Mouse (Mus musculus) megakaryocyte, embryonic 14.5 days (primary cell): Measurements from ENCODE around the gene Dlg1. TPM values are rescaled to one million over a fixed set of nuclear protein-coding genes. Genes with fewer than 3 reads are reported as not detected.
A peak's percentile ranks its signal among the peaks of the same experiment; 100 is the strongest.

ENCODE experiments used
- H3K27me3 ChIP-seq: replicated peaks from 2 replicates; pipeline ENCODE3; 2012; ENCODE audit warnings: inconsistent platforms
- H3K36me3 ChIP-seq: replicated peaks from 2 replicates; pipeline ENCODE3; 2012; ENCODE audit warnings: low read length, inconsistent platforms, mixed read lengths
- H3K4me1 ChIP-seq: 2 replicates; pipeline ENCODE4 v1.6.1; 2012; ENCODE audit warnings: inconsistent platforms
- H3K4me3 ChIP-seq: replicated peaks from 2 replicates; pipeline ENCODE3; 2012; ENCODE audit warnings: moderate library complexity, mild to moderate bottlenecking, inconsistent platforms
- H3K9me3 ChIP-seq: 2 replicates; pipeline ENCODE4 v1.6.1; 2012; ENCODE audit warnings: inconsistent platforms
- FLI1 ChIP-seq: IDR thresholded peaks from 2 replicates; pipeline ENCODE4 v1.6.1; 2012; ENCODE audit warnings: low read length, inconsistent platforms, mixed read lengths
- GATA1 ChIP-seq: IDR thresholded peaks from 3 replicates; pipeline ENCODE4 v1.6.1; 2012; ENCODE audit warnings: mixed read lengths, low read length, inconsistent platforms, borderline replicate concordance
- polyA plus RNA-seq: library from polyadenylated mRNA; stranded (reverse); fragments of >175 nt; gene quantifications from 2 replicates; pipeline ENCODE4 v1.2.3, GENCODE M21; 2012; ENCODE audit warnings: low replicate concordance; ENCODE audit not compliant: insufficient read depth

Gene Dlg1
- polyA plus RNA-seq, 1 experiment = 2.1 TPM

DNA sequence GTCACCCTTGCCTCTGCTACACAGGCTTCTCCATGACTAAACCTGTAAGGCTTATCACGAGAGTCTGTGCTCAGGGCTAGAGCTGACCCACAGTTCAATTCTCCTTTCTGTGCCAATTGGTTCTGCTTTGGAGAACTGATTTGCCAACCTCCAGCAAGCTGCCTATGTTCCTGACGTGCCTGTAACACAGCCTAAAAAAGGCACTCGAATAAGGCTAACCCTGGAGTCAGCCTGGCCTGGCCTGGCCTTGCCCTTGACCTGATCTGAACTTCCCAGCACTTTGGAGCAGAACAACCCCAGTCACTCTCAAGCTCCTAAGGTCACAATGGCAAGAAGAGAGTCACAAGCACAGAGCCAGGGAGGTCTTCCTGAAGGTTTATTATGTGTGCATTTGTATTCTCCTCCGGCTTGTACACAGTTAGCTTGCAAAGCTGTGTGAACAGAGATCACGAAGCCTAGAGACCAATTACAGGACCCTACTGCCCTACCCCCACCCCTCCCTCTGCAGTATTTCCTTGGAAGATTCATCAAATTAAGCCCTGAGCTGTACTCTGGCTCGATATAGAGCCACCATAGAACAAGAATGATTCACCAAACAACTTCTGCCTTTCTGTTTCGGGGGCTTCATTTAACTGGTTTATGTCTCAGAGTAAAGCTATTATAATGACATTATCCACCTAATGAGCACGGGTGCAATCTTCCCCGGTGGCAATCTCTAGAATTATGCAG, 11.0 kb upstream of the Dlg1 start:
- H3K4me3 ChIP-seq = no peak overlapping the region

DNA sequence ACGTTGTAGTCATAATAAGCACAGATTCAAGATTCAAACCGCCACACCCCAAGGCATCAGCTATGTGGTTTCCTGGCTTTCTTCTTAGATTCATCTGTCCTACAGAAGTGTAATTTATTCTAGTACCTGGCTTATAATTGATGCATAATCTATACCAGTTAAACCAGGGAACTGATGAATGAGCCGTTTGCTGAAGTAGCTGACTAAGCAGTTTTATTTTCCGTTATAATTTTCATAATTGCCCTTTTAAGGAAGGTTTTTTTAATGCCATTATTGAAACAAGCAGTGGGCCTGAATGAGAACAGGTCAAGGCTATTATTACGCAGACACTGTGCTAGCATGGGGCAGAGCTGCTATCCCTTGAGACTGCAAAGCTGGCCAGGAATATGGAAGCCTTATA, 9.6 kb upstream of the Dlg1 start:
- peaks cover 4% of the 10 kb centered on the region for H3K4me1 ChIP-seq
- H3K4me3 ChIP-seq = no peak overlapping the region
- TF ChIP-seq FLI1 (no peak), GATA1 (no peak)
- H3K36me3 ChIP-seq = no peaks in the 10 kb centered on the region
- H3K27me3 ChIP-seq = peaks cover 35% of the 10 kb centered on the region
- no peaks in the 10 kb centered on the region for H3K9me3 ChIP-seq

More for the DNA sequence above, 11.0 kb upstream of the Dlg1 start:
- peaks cover 5% of the 10 kb centered on the region for H3K9me3 ChIP-seq
- no peaks in the 10 kb centered on the region for H3K36me3 ChIP-seq
- H3K4me1 ChIP-seq = peaks cover 8% of the 10 kb centered on the region
- peaks cover 35% of the 10 kb centered on the region for H3K27me3 ChIP-seq
- TF ChIP-seq GATA1 (no peak), FLI1 (no peak)

DNA sequence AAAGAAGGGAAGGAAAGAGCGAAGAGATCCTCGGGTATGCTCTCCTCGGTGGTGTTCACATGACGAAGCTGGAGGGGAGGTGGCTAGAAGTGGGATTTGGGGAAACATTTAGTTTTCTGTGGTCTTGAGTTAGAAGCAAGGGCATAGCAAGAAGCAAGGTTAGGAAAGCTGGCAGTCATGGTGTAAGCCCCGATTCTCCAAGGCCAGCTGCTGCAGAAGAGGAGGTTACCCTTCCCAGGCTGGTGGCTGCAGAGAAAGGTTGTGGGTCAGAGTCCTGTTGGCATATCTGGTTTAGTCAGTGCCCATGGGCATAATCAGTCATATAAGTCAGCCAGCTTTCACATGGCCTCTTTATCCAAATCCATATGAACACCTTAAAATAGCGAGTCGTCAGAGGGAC, 9.2 kb upstream of the Dlg1 start:
- Histone ChIP-seq H3K4me3 (no peak overlapping the region), H3K27me3 (peaks cover 39% of the 10 kb centered on the region), H3K9me3 (no peaks in the 10 kb centered on the region), H3K4me1 (peaks cover 7% of the 10 kb centered on the region), H3K36me3 (no peaks in the 10 kb centered on the region)
- TF ChIP-seq FLI1 (no peak), GATA1 (no peak)

DNA sequence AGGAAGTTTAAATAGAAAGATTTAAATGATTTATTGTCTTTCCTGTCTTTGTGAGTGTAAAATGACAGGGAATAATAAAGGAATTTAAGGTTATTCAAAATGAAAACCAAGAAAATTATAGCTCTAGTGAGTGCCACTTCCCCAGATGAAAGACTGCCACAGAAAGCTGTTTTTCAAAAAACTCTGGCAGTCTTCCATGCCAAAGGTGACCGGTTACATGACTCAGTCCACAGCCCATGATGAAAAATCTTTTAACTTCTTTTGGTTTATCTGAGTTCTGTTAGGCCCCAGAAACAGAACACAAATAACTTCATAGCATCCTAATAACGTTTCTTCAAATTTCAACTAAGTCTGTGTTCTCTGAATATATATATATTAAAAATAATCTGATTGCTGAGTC, 7.7 kb upstream of the Dlg1 start:
- no peaks in the 10 kb centered on the region for H3K36me3 ChIP-seq
- no peak overlapping the region for H3K4me3 ChIP-seq
- H3K9me3 ChIP-seq = no peaks in the 10 kb centered on the region
- TF ChIP-seq FLI1 (no peak), GATA1 (no peak)
- peaks cover 38% of the 10 kb centered on the region for H3K27me3 ChIP-seq
- H3K4me1 ChIP-seq = peaks cover 14% of the 10 kb centered on the region

DNA sequence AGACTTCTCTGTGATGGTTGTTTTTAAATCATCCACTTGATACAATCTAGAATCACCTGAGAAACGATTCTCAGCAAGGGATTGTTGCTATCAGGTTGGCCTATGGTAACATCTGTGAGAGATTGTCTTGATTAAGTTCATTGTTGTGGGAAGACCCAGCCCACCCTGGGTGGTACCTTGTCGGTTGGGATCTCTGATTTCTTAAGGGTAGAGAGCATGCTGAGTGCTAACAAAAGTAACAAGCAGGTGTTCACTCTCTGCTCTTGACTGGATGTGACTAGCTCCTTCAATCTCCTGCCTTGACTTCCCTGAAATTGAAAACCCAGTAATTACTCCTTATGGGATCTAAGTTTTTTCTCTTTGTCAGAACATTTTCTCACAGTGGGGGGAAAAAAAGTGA, 5.7 kb upstream of the Dlg1 start:
- Histone ChIP-seq H3K4me1 (peaks cover 20% of the 10 kb centered on the region), H3K4me3 (no peak overlapping the region), H3K36me3 (no peaks in the 10 kb centered on the region), H3K27me3 (peaks cover 22% of the 10 kb centered on the region), H3K9me3 (no peaks in the 10 kb centered on the region)
- TF ChIP-seq GATA1 (no peak), FLI1 (no peak)

DNA sequence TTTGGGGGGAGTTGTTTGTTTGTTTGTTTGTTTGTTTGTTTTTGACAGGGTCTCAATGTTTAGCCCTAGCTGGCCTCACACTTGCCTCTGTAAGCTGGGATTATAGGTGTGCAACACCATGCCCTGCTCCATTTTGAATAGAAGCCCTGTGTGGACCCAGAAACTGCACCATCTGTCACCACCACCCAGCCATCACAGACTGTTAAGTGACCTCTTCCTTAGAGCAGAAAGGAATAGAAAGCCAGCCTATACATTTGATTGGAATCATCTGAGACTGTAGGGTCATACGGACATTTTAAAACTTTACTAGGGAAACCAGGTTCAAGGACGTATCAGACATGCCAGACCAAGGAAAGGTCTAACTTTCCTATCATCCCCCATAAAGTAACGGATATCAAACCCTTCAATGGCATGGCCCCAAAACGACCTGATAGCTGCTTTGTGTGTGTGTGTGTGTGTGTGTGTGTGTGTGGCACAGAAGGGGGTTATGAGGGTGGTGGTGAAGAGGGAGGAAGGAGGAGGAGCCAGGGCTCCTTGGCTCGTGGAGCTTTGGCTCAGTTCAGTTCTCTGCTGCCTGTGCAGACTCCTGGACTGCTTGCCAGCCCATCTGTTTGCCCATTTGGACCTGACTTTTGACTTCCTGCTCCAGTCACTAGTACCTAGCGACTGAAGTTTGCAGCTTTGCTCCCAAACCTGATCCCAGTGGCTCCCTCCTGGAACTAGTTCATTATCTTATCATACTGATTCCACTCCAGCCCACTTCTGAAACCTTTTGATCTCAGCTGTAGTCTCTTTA, 4.5 kb upstream of the Dlg1 start:
- no peak for TF ChIP-seq GATA1
- TF ChIP-seq FLI1 = no peak
- Histone ChIP-seq H3K9me3 (no peaks in the 10 kb centered on the region), H3K27me3 (peaks cover 22% of the 10 kb centered on the region), H3K4me3 (no peak overlapping the region), H3K36me3 (no peaks in the 10 kb centered on the region), H3K4me1 (peaks cover 27% of the 10 kb centered on the region)

DNA sequence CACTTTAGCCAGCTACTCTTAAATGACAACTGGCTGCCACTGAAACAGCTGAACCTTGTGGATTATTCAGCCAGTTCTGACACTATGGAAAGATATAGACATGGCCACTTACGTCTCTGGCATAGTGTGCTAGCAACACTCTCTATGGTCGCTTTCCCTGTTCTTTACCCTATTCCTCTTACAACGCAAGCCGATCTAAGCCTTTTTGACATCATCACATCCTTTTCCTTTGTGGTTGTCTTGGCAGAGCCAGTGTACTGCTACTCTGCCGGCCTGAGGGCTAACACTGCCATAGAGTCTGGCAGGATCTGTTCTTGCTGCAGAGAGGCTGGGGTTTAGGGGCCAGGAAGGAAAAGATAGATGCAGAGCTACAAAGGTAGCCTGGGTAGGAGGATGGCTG, 3.8 kb upstream of the Dlg1 start:
- TF ChIP-seq FLI1 = no peak
- no peak for TF ChIP-seq GATA1
- H3K4me3 ChIP-seq = peak overlapping the region; percentile 59
- no peaks in the 10 kb centered on the region for H3K9me3 ChIP-seq
- H3K27me3 ChIP-seq = peaks cover 16% of the 10 kb centered on the region
- H3K4me1 ChIP-seq = peaks cover 27% of the 10 kb centered on the region
- H3K36me3 ChIP-seq = no peaks in the 10 kb centered on the region

DNA sequence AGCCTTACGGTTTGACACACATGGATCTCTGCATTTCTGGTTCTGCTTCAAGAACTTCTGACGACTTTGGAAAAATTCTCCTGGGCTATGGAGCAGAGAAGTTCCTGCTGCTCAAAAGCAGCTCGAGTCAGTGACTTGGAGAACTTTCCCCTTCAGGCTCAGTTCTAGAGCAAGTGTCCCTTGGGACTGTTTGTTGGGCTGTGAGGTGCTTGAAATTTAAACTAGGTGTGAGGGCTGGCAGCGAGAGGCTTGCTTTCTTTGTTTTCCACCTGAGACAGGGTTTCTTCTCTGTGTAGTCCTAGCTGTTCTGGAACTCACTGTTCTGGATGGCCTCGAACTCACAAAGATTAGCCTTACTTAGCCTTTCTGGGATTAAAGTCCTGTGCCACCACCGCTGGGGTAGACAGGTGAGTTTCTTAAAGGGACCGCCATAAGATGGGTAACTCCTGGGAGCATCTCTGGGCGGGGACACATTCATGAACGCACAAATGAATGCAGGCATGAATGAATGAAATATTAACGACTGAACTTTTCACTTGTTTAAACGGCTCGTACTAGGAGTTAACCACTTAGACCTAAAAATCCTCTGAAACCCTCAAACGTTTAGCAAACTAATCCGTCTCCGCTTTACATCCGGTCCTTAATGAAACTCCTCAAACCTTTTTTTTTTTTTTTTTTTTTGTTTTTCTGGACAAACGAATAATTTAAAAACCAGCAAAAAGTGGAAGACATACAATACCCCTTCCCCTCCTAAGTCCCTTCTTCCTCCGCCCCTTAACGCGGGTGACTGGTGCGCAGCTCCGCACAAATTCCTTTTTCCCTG, 476 bp upstream of the Dlg1 start:
- peaks cover 6% of the 10 kb centered on the region for H3K27me3 ChIP-seq
- TF ChIP-seq FLI1 (no peak), GATA1 (no peak)
- H3K36me3 ChIP-seq = peaks cover 27% of the 10 kb centered on the region
- H3K4me3 ChIP-seq = peak overlapping the region; percentile 96
- peaks cover 50% of the 10 kb centered on the region for H3K4me1 ChIP-seq
- H3K9me3 ChIP-seq = no peaks in the 10 kb centered on the region

DNA sequence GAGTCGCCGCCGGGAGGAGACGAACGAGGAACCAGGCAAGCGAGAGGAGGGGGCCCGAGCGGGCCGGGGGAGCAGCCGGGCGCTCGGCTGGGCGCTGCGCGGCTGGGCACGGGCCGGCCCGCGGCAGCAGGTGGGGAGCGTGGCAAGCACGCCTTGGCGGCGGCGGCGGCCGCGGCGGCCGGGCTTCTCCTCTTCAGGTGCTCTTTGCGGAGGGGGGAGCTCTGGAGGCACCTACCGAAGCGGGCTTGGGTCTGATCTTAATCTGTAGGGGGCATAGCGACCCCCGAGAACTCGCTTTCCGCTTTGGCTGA, 999 bp downstream of the Dlg1 start:
- H3K9me3 ChIP-seq = no peaks in the 10 kb centered on the region
- no peaks in the 10 kb centered on the region for H3K27me3 ChIP-seq
- peaks cover 45% of the 10 kb centered on the region for H3K4me1 ChIP-seq
- peak overlapping the region; percentile 96 for H3K4me3 ChIP-seq
- TF ChIP-seq GATA1 (no peak), FLI1 (no peak)
- peaks cover 31% of the 10 kb centered on the region for H3K36me3 ChIP-seq
